Mouse (Mus musculus) forebrain, embryonic 15.5 days (tissue): ENCODE measurements around the gene Cnbd2. TPM values are rescaled to one million over a fixed set of nuclear protein-coding genes. Genes with fewer than 3 reads are reported as not detected.
"Not testable (repeated sequence)": the region's sequence is repeated elsewhere in the genome, so short reads cannot be mapped to it uniquely, and the experiment has no call there.

Source experiments
- ATAC-seq: fragments of 200-750 bp; cut with Nextera tagmentation; replicated peaks from 2 replicates; pipeline ENCODE4 v1.8.0; 2017; ENCODE audit warnings: mild to moderate bottlenecking, moderate TSS enrichment, moderate library complexity
- H3K27ac ChIP-seq: fragments of 300-500 bp; sonication (generic); replicated peaks from 2 replicates; pipeline ENCODE4 v1.5.1; 2015; ENCODE audit warnings: mild to moderate bottlenecking, inconsistent platforms
- H3K27me3 ChIP-seq: fragments of 300-500 bp; sonication (generic); 2 replicates; pipeline ENCODE4 v1.6.1; 2015; ENCODE audit warnings: inconsistent platforms
- H3K36me3 ChIP-seq: fragments of 300-500 bp; sonication (generic); 2 replicates; pipeline ENCODE4 v1.6.1; 2015; ENCODE audit warnings: mild to moderate bottlenecking, inconsistent platforms
- H3K4me1 ChIP-seq: fragments of 300-500 bp; sonication (generic); 2 replicates; pipeline ENCODE4 v1.6.1; 2015; ENCODE audit warnings: inconsistent platforms
- H3K4me2 ChIP-seq: fragments of 300-500 bp; sonication (generic); replicated peaks from 2 replicates; pipeline ENCODE4 v1.6.1; 2015; ENCODE audit warnings: mild to moderate bottlenecking, inconsistent platforms
- H3K4me3 ChIP-seq: fragments of 300-500 bp; sonication (generic); 2 replicates; pipeline ENCODE4 v1.5.1; 2015; ENCODE audit warnings: mild to moderate bottlenecking, inconsistent platforms
- H3K9ac ChIP-seq: fragments of 300-500 bp; sonication (generic); replicated peaks from 2 replicates; pipeline ENCODE4 v1.6.1; 2015; ENCODE audit warnings: mild to moderate bottlenecking, inconsistent platforms
- H3K9me3 ChIP-seq: fragments of 300-500 bp; sonication (generic); 2 replicates; pipeline ENCODE4 v1.6.1; 2016; ENCODE audit warnings: inconsistent platforms
- WGBS: fragments of 180-500 bp; shearing (Covaris S2); methylation state at CpG from one replicate; pipeline ENCODE4 v1.1.7; 2015; ENCODE audit warnings: mixed read lengths; 5-methylcytosine and 5-hydroxymethylcytosine counted together
- polyA plus RNA-seq: library from polyadenylated mRNA; unstranded; fragments of >200 nt; fragmentation: Nextera tagmentation; extraction: Ambion mirVana; gene quantifications from 2 replicates; pipeline ENCODE4 v1.2.1, GENCODE M21; 2015

The Cnbd2 gene
- polyA plus RNA-seq, 1 experiment from 2014 or later, result 6.6 TPM

DNA sequence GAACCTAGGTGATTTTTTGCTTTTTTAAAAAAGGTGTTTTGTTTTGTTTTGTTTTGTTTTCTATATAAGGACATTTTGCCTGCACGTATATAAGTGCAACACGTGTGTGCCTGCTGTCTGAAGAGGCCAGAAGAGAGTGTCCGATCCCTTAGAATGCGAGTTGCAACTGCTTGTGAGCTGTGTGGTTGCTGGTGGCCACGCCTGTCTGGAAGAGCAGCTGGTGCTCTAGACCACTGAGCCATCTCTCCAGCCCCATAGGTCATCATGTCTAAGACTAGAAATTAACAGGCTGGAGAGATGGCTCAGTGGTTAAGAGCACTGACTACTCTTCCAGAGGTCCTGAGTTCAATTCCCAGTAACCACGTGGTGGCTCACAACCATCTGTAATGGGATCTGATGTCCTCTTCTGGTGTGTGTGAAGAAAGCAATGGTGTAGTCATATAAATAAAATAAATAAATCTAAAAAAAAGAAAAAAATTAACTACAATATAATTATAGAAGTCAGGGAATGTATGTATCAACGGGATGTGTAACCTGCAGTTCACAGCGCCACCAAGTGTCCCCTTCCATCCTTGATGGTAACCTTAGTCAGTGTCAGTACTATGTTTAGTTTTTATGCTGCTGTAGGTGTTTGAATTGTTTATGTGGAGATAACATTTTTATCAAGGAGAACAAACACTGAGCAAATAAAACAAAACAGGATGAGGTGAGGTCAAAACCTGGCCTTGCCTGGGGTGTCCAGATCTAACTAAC is 40.5 kb downstream of the Cnbd2 start:
- no peak for ATAC-seq
- WGBS, result 78% methylated on average over 8 of the region's 8 CpGs
- H3K27me3 ChIP-seq, result no peaks in the 10 kb centered on the region
- H3K9me3 ChIP-seq, result no peaks in the 10 kb centered on the region
- peaks cover 9% of the 10 kb centered on the region; the same call in 1 of the 2 replicates for H3K4me1 ChIP-seq
- no peak overlapping the region for H3K4me3 ChIP-seq
- H3K27ac ChIP-seq, result peak overlapping the region; percentile 63
- no peak overlapping the region for H3K9ac ChIP-seq
- H3K4me2 ChIP-seq, result no peak overlapping the region
- no peaks in the 10 kb centered on the region for H3K36me3 ChIP-seq

DNA sequence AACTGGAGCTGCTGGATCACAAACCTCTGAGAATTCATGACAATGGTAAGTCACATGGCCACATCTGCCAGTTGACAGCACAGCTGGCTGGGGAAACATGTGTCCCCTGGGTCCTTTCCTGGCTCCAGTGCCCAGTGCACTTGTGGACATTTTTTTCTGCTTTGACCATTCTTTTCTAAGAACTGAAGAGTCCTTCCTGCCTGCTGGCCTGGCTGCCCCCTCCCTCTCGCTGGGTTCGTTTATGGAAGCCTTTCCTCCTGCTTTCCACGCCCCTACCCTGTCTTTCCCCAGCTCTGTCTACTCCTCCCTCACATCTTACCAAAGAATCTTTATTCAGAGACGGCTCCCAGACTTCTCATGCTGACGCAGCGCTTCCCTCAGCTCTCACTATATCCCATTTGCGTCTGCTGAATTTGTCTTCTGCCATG is 41.2 kb downstream of the Cnbd2 start:
- peak overlapping the region; percentile 63 for H3K27ac ChIP-seq
- no peaks in the 10 kb centered on the region for H3K27me3 ChIP-seq
- H3K4me2 ChIP-seq, result no peak overlapping the region
- no peak for ATAC-seq
- H3K36me3 ChIP-seq, result no peaks in the 10 kb centered on the region
- no peak overlapping the region for H3K4me3 ChIP-seq
- H3K4me1 ChIP-seq, result peaks cover 9% of the 10 kb centered on the region; the same call in 1 of the 2 replicates
- H3K9me3 ChIP-seq, result no peaks in the 10 kb centered on the region
- no peak overlapping the region for H3K9ac ChIP-seq
- 60% methylated on average over 7 of the region's 7 CpGs for WGBS

DNA sequence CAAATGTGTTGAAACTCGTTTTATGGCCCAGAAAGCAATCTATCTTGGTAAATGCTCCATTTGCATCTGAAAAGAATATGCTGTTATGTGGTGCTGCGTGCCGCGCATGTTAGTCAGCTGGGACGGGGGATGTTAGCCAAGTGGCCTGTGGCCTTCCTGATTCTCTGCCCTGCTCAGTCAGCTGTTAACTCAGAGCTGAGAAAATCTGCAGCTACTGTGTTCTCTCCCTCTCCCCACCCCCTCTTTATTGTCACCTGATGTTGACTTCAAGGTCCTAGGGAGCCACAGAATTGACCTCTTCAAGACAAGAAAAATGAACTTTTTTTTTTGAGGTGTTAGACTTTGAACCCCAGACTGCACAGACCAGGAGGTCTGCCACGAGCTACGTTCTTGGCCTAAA is 43.9 kb downstream of the Cnbd2 start:
- no peak overlapping the region for H3K9ac ChIP-seq
- H3K4me1 ChIP-seq, result peaks cover 9% of the 10 kb centered on the region; the same call in 1 of the 2 replicates
- no peak overlapping the region for H3K4me2 ChIP-seq
- H3K27ac ChIP-seq, result peak overlapping the region; percentile 50
- H3K36me3 ChIP-seq, result no peaks in the 10 kb centered on the region
- ATAC-seq, result 0 out of 2 replicates have a peak, but pooled peaks have one; percentile 58
- H3K27me3 ChIP-seq, result no peaks in the 10 kb centered on the region
- 31% methylated on average over 7 of the region's 7 CpGs for WGBS
- H3K4me3 ChIP-seq, result no peak overlapping the region
- H3K9me3 ChIP-seq, result no peaks in the 10 kb centered on the region

DNA sequence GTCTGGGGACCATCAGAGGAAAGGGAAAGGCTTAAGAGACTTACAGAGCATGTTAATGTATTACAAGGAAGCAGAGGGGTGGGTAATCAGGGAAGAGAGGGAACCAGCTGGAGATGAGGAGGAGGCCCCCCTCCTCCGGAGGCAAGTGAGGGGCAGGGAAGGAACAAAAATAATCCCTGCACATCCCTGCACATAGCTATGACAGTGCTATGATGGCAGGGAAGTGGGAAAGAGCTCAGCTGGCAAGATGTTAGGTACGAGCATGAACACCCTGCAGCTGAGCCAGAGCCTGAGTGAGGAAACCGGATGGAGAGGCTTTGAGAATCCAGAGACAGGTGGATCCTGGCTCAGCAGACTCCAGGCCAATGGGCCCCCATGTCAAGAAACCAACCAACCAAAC is 56.4 kb downstream of the Cnbd2 start:
- H3K4me1 ChIP-seq, result no peaks in the 10 kb centered on the region
- no peak overlapping the region for H3K9ac ChIP-seq
- no peaks in the 10 kb centered on the region for H3K27me3 ChIP-seq
- ATAC-seq, result no peak
- no peaks in the 10 kb centered on the region for H3K9me3 ChIP-seq
- H3K27ac ChIP-seq, result no peak overlapping the region
- WGBS, result 86% methylated on average over 3 of the region's 3 CpGs
- no peak overlapping the region for H3K4me3 ChIP-seq
- H3K4me2 ChIP-seq, result no peak overlapping the region
- H3K36me3 ChIP-seq, result no peaks in the 10 kb centered on the region

DNA sequence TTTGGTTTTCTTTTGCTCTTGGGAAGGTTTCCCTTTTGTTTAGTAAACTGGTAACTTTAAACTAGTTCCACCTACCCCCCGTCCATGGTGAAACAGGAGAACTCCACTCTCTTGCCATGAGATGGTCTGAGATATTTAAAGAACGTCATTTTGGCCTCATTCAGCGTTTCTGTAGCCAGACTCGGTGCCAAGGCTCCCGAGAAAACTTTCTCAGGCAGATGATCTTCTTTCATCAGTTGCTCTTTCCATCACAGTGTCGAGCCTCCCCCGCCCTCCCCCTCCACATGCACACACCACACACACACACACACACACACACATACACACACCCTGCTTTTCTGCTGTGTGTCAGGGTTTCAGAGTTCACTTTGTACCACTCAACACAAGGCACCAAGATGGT is 58.8 kb downstream of the Cnbd2 start:
- Histone ChIP-seq H3K27ac (no peak overlapping the region), H3K27me3 (no peaks in the 10 kb centered on the region), H3K4me2 (no peak overlapping the region), H3K9me3 (no peaks in the 10 kb centered on the region), H3K4me3 (no peak overlapping the region), H3K9ac (no peak overlapping the region), H3K4me1 (no peaks in the 10 kb centered on the region), H3K36me3 (no peaks in the 10 kb centered on the region)
- no peak for ATAC-seq
- WGBS, result 77% methylated on average over 7 of the region's 7 CpGs

DNA sequence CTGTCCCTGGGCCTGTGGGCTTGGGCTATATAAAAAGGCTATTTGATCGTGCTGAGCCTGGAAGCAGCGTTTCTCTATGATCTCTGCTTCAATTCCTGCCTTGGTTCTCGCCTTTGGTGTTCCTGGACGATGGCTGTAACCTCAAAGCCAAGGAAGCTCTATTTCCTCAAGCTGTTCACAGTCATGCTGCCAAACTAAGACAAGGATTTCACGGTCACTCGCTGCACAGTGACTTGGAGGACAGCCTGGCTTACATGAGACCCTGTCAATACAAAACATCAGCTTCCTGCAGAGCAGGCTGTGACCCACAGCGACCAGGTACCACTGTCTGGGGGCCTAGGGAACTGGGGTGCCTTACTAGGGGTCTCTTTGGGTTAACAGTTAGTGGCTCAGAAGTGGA is 64.9 kb downstream of the Cnbd2 start:
- 87% methylated on average over 7 of the region's 7 CpGs for WGBS
- Histone ChIP-seq H3K27ac (no peak overlapping the region), H3K27me3 (no peaks in the 10 kb centered on the region), H3K9me3 (no peaks in the 10 kb centered on the region), H3K9ac (no peak overlapping the region), H3K4me3 (no peak overlapping the region), H3K4me1 (no peaks in the 10 kb centered on the region), H3K4me2 (no peak overlapping the region), H3K36me3 (no peaks in the 10 kb centered on the region)
- no peak for ATAC-seq

DNA sequence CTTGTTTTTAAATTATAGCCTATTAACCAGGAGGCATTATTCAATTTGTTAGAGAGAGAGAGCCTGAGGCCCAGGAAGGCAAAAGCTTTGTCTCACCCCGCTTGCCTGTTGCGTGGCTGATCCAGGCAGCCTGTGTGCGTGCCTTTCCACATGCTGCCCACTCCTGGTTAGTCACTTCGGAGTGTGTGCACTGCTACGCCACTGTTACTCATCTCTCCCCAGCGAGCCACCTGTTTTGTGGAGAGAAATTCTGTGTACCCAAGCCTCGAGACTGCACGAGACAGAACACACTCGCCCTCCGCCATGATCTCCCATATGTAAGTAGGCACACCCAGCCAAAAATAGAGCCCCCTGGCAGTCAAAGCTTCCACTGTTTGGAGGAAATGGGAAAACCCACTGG is 67.8 kb downstream of the Cnbd2 start:
- Histone ChIP-seq H3K4me2 (no peak overlapping the region), H3K4me3 (no peak overlapping the region), H3K27me3 (no peaks in the 10 kb centered on the region), H3K27ac (no peak overlapping the region), H3K9ac (no peak overlapping the region), H3K36me3 (no peaks in the 10 kb centered on the region), H3K9me3 (no peaks in the 10 kb centered on the region), H3K4me1 (no peaks in the 10 kb centered on the region)
- 85% methylated on average over 10 of the region's 10 CpGs for WGBS
- ATAC-seq, result no peak

DNA sequence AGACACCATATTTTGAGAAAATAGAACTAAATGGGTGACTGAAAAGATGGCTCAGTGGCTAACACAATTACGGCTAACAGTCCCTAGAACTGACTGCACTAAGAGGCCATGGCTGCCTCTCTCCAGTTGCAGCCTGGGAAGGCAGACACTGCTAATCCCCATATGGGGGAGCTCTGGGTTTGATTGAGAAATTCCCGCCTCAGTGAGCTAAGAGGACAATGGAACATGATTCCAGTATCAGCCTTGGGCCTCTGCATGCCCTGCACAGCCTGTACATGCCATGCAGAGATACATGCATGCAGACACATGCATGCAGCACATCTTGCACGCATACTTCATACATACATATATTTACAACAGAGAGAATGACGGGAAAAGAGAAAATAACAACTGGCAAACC is 69.3 kb downstream of the Cnbd2 start:
- Histone ChIP-seq H3K4me3 (no peak overlapping the region), H3K9me3 (no peaks in the 10 kb centered on the region), H3K4me1 (no peaks in the 10 kb centered on the region), H3K27me3 (no peaks in the 10 kb centered on the region), H3K4me2 (no peak overlapping the region), H3K36me3 (no peaks in the 10 kb centered on the region), H3K27ac (no peak overlapping the region), H3K9ac (no peak overlapping the region)
- no peak for ATAC-seq
- 60% methylated on average over 4 of the region's 4 CpGs for WGBS

DNA sequence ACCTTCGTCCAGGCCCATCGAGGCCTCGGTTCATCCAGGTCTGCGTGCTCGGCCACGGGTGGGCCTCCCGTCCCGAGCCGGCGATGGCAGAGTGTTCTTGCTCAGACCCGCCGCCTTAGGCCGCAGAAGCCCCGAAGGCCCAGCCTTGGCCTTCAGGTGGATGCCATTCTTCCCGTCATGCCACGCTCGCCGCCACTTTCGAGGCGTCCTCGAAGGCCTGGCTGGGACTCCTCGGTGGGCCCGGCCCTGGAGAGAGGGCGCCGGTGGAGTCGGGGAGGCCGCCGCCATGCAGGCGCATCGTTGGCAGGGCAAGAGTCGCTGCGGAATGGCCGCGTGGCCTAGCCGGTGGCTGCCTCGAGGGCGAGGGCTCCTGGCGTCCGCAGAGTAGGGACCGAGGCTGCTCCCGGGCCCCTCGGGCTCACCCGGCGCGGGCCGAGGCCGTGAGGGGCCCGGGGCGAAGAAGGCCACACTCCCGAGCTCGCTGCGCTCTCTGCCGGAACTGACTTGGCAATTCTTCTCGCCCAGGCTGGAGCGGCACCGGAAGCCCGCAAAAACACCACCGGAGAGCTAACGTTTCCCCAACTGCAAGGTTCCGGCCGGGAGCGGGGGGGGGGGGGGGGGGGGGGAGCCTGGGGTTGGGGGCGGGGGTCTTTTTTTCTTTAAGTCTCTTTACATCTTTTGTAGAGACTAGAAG is 80.5 kb downstream of the Cnbd2 start:
- ATAC-seq, result peak; percentile 93
- no CpG with 5 or more reads among the region's 63 CpGs for WGBS
- not testable (repeated sequence) for H3K36me3 ChIP-seq, H3K9me3 ChIP-seq, H3K27me3 ChIP-seq, H3K4me1 ChIP-seq
- peak overlapping the region; percentile 39 for H3K4me3 ChIP-seq
- H3K27ac ChIP-seq, result peak overlapping the region; percentile 48
- H3K4me2 ChIP-seq, result peak overlapping the region; percentile 39
- peak overlapping the region; percentile 36; the same call in 1 of the 2 replicates for H3K9ac ChIP-seq

DNA sequence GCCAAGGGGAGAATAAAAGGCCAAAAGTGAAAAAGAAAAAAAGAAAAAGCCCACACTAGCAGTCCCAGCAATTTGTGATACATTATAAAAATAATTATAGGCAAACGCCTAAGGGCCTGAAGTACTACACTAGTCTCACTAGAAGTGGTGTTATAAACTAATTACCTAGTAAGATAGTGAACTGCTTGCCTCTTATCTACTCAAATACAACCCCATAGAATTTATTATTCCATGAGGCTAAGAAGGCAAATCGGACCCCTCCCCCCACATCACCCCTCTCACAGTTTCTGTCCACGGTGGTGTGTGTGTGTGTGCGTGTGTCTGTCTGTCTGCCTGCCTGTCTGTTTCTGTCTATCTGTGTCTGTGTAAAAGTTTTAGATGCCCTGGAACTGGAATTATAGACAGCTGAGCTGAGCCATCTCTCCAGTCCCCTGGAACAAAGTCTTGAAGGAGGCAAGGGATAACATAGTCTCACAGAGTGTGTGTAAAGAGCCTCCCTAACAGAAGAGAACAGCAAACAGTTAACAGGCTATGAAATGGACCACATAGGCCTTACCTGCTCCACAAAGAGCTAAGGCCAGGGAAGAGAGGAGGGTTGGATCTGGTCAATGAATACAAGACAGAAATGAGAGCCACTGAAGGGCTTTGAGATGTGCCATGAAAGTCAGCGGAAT is 81.2 kb downstream of the Cnbd2 start:
- Histone ChIP-seq H3K27me3 (no peaks in the 10 kb centered on the region), H3K4me1 (peaks cover 5% of the 10 kb centered on the region), H3K4me2 (peak overlapping the region; percentile 39), H3K9me3 (no peaks in the 10 kb centered on the region), H3K27ac (peak overlapping the region; percentile 48; the same call in 1 of the 2 replicates), H3K4me3 (peak overlapping the region; percentile 39), H3K36me3 (no peaks in the 10 kb centered on the region), H3K9ac (peak overlapping the region; percentile 36; the same call in 1 of the 2 replicates)
- WGBS, result 54% methylated on average over 5 of the region's 5 CpGs
- peak; percentile 59 for ATAC-seq

DNA sequence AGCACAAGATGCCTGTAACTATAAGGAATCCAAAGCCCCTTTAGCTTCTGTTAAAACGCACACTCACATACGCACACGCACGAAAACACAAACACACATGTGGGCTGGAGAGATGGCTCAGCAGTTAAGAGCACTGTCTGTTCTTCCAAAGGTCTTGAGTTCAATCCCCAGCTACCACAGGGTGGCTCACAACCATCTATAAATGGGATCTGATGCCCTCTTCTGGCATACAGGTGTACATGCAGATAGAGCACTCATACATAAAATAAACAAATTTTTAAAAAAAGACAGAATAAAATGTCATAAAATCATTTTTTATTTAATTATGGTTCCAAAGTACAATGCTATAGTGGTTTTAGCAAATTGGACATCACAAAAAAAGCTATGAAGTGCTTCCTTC is 82.2 kb downstream of the Cnbd2 start:
- H3K36me3 ChIP-seq, result no peaks in the 10 kb centered on the region
- no peak overlapping the region for H3K27ac ChIP-seq
- H3K9ac ChIP-seq, result no peak overlapping the region
- no peaks in the 10 kb centered on the region for H3K27me3 ChIP-seq
- no peak overlapping the region for H3K4me2 ChIP-seq
- 94% methylated on average over 4 of the region's 4 CpGs for WGBS
- peaks cover 5% of the 10 kb centered on the region for H3K4me1 ChIP-seq
- H3K4me3 ChIP-seq, result no peak overlapping the region
- ATAC-seq, result no peak
- no peaks in the 10 kb centered on the region for H3K9me3 ChIP-seq

DNA sequence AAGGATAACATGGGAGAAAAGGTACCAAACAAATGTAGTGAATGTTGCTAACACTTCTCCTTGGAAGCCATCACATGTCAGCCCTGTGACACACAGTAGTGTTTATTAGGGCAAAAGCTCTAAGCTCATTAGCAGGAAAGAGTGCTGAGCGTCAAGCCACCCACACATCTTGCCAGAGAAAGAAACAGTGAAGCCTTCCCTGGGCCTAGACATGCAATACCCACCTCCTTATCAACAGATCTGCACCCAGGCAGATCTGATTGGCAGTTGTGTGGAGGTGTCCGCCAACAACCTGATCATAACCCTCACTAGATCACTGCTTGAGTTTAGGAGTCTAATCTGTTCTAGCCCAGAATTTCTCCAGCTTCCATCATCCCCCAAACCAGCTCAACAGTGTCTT is 84.0 kb downstream of the Cnbd2 start:
- ATAC-seq, result no peak
- Histone ChIP-seq H3K36me3 (no peaks in the 10 kb centered on the region), H3K9me3 (no peaks in the 10 kb centered on the region), H3K4me2 (no peak overlapping the region), H3K4me3 (no peak overlapping the region), H3K4me1 (peaks cover 10% of the 10 kb centered on the region), H3K9ac (no peak overlapping the region), H3K27me3 (no peaks in the 10 kb centered on the region), H3K27ac (no peak overlapping the region)
- WGBS, result 83% methylated on average over 2 of the region's 2 CpGs
